Mouse (Mus musculus) forebrain, embryonic 10.5 days (tissue): ENCODE data around the gene Zdhhc20. TPM values are rescaled to one million over a fixed set of nuclear protein-coding genes. Genes with fewer than 3 reads are reported as not detected.
A peak's percentile ranks its signal among the peaks of the same experiment; 100 is the strongest.
"Not testable (repeated sequence)": the region's sequence is repeated elsewhere in the genome, so short reads cannot be mapped to it uniquely, and the experiment has no call there.

Experiments used
- DNase-seq: peaks from one replicate; pipeline ENCODE4 v3.0.0-alpha.2; 2017; ENCODE audit warnings: low spot score; ENCODE audit errors: extremely low spot score
- H3K27ac ChIP-seq: fragments of 300-500 bp; sonication (generic); 2 replicates; pipeline ENCODE4 v1.5.1; 2016; ENCODE audit warnings: mild to moderate bottlenecking
- H3K27me3 ChIP-seq: fragments of 300-500 bp; sonication (generic); 2 replicates; pipeline ENCODE4 v1.6.1; 2016; ENCODE audit warnings: mild to moderate bottlenecking; ENCODE audit not compliant: poor library complexity, severe bottlenecking
- H3K36me3 ChIP-seq: fragments of 300-500 bp; sonication (generic); replicated peaks from 2 replicates; pipeline ENCODE4 v1.6.1; 2016; ENCODE audit warnings: mild to moderate bottlenecking, moderate library complexity
- H3K4me1 ChIP-seq: fragments of 300-500 bp; sonication (generic); 2 replicates; pipeline ENCODE4 v1.6.1; 2016
- H3K4me3 ChIP-seq: fragments of 300-500 bp; sonication (generic); 2 replicates; pipeline ENCODE4 v1.5.1; 2016; ENCODE audit warnings: mild to moderate bottlenecking, moderate library complexity
- H3K9me3 ChIP-seq: fragments of 300-500 bp; sonication (generic); 2 replicates; pipeline ENCODE4 v1.6.1; 2016; ENCODE audit warnings: mild to moderate bottlenecking, moderate library complexity
- WGBS: fragments of 180-500 bp; shearing (Covaris S2); methylation state at CpG from one replicate; pipeline ENCODE4 v1.1.7; 2016; 5-methylcytosine and 5-hydroxymethylcytosine counted together
- polyA plus RNA-seq: library from polyadenylated mRNA; unstranded; fragments of >200 nt; fragmentation: Nextera tagmentation; extraction: Ambion mirVana; gene quantifications from 2 replicates; pipeline ENCODE4 v1.2.1, GENCODE M21; 2016

Gene Zdhhc20
- polyA plus RNA-seq = 50.3 and 54.2 TPM in 2 replicates

DNA sequence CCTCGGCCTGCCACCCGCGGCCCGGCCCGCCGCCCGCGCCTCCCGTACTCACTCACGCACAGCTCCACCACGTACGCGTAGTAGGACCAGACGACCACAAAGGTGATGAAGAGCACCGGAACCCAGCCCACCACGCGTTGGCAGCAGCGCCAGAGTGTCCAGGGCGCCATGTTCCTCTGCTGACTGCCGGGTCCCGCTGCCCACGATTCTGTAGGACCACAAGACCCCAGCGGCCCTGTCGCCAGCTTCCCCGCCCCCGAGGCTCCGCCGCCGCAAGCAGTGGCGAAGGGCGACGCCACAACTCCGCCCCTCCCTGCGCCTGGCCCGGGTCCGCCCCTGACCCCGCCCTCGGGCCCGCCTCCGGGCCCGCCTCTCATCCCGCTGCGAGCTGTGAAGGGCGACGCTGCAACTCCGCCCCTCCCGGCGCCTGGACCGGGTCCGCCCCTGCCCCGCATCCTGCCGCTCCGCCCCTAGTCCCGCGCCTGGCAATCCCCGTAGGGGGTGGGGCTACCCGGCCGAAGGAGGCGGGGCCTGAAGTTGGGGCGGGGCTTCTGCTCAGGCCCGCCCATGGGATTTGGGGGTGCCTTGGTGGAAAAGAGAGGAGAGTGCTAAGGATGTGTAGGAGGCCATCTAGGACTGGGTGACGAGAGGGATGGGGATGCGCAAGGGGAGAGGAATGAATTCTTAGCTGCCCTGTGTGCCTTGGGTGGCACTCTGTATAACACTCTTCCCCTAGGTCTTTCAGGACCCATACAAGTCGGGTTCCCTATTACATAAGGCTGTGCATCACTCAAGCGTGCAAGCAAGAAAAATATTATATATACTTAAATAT, at the start of gene Zdhhc20:
TSS of gene Zdhhc20 (minus strand) at position 266 of the 832 bp plus-strand sequence.
- Histone ChIP-seq H3K36me3 (peaks cover 8% of the 10 kb centered on the region), H3K4me1 (peaks cover 14% of the 10 kb centered on the region), H3K27me3 (no peaks in the 10 kb centered on the region), H3K4me3 (peak within 1 kb of the TSS; percentile 97), H3K9me3 (no peaks in the 10 kb centered on the region), H3K27ac (peak within 1 kb of the TSS; percentile 96)
- 4% methylated on average over 65 of the region's 65 CpGs for WGBS
- DNase-seq = peak; percentile 96

DNA sequence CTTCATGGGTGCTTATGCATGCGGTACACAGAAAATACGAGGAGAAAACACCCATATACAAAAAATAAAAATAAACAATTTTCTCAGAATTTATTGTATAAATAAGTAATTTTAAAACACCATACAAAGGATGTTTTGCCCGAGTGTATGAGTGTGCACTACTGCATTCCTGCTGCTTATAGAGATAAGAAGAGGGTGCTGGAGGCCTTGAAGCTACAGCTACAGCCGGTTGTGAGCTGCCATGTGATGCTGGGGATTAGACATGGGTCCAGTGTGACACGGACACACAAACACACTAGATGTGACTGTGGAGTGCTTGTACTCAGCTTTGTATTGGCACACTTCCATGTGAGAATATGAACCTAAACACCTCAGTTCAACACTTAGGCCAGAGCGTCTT, 47.2 kb upstream of the Zdhhc20 start:
- no peaks in the 10 kb centered on the region for H3K9me3 ChIP-seq
- H3K4me1 ChIP-seq = no peaks in the 10 kb centered on the region
- no peak overlapping the region for H3K27ac ChIP-seq
- H3K27me3 ChIP-seq = no peaks in the 10 kb centered on the region
- no peak overlapping the region for H3K4me3 ChIP-seq
- WGBS = 92% methylated on average over 6 of the region's 6 CpGs
- DNase-seq = no peak
- H3K36me3 ChIP-seq = peaks cover 7% of the 10 kb centered on the region; the same call in 1 of the 2 replicates

GRCm38 (mm10) chr14:57934666-57935065, 44.6 kb upstream of the Zdhhc20 start:
- H3K36me3 ChIP-seq = peaks cover 5% of the 10 kb centered on the region; the same call in 1 of the 2 replicates
- H3K27ac ChIP-seq = no peak overlapping the region
- 96% methylated on average over 13 of the region's 13 CpGs for WGBS
- no peak overlapping the region for H3K4me3 ChIP-seq
- no peaks in the 10 kb centered on the region for H3K4me1 ChIP-seq
- H3K27me3 ChIP-seq = no peaks in the 10 kb centered on the region
- no peaks in the 10 kb centered on the region for H3K9me3 ChIP-seq
- no peak for DNase-seq

GRCm38 (mm10) chr14:57933608-57934007, 43.5 kb upstream of the Zdhhc20 start:
- Histone ChIP-seq H3K9me3 (no peaks in the 10 kb centered on the region), H3K27ac (no peak overlapping the region), H3K36me3 (peaks cover 3% of the 10 kb centered on the region; the same call in 1 of the 2 replicates), H3K4me1 (no peaks in the 10 kb centered on the region), H3K4me3 (no peak overlapping the region), H3K27me3 (no peaks in the 10 kb centered on the region)
- DNase-seq = no peak
- WGBS = 93% methylated on average over 7 of the region's 7 CpGs

- H3K4me3 ChIP-seq = no peak overlapping the region
- H3K9me3 ChIP-seq = no peaks in the 10 kb centered on the region
- H3K4me1 ChIP-seq = no peaks in the 10 kb centered on the region
- no peak overlapping the region for H3K27ac ChIP-seq
- peaks cover 3% of the 10 kb centered on the region; the same call in 1 of the 2 replicates for H3K36me3 ChIP-seq
- H3K27me3 ChIP-seq = no peaks in the 10 kb centered on the region
- no peak for DNase-seq
- 68% methylated on average over 7 of the region's 7 CpGs for WGBS
Measured at GRCm38 (mm10) chr14:57932881-57933443, 42.9 kb upstream of the Zdhhc20 start.

GRCm38 (mm10) chr14:57921428-57922131, 31.5 kb upstream of the Zdhhc20 start:
- no peak overlapping the region for H3K4me3 ChIP-seq
- 55% methylated on average over 10 of the region's 10 CpGs for WGBS

GRCm38 (mm10) chr14:57920568-57921310, 30.7 kb upstream of the Zdhhc20 start:
- Histone ChIP-seq H3K27me3 (no peaks in the 10 kb centered on the region), H3K4me1 (peaks cover 14% of the 10 kb centered on the region), H3K4me3 (no peak overlapping the region), H3K27ac (peak overlapping the region; percentile 64), H3K36me3 (peaks cover 35% of the 10 kb centered on the region), H3K9me3 (no peaks in the 10 kb centered on the region; the same call in 1 of the 2 replicates)
- no peak for DNase-seq
- 87% methylated on average over 18 of the region's 18 CpGs for WGBS

More at GRCm38 (mm10) chr14:57921428-57922131, 31.5 kb upstream of the Zdhhc20 start:
- H3K4me1 ChIP-seq = peaks cover 14% of the 10 kb centered on the region
- no peaks in the 10 kb centered on the region for H3K27me3 ChIP-seq
- H3K36me3 ChIP-seq = peaks cover 35% of the 10 kb centered on the region
- H3K9me3 ChIP-seq = no peaks in the 10 kb centered on the region; the same call in 1 of the 2 replicates
- DNase-seq = no peak
- peak overlapping the region; percentile 64 for H3K27ac ChIP-seq

- H3K27ac ChIP-seq = no peak overlapping the region
- DNase-seq = no peak
- no peaks in the 10 kb centered on the region; the same call in 1 of the 2 replicates for H3K9me3 ChIP-seq
- no peaks in the 10 kb centered on the region for H3K27me3 ChIP-seq
- WGBS = 96% methylated on average over 17 of the region's 17 CpGs
- peaks cover 14% of the 10 kb centered on the region for H3K4me1 ChIP-seq
- no peak overlapping the region for H3K4me3 ChIP-seq
- peaks cover 42% of the 10 kb centered on the region for H3K36me3 ChIP-seq
Measured at GRCm38 (mm10) chr14:57919148-57919875, 29.2 kb upstream of the Zdhhc20 start.

- H3K4me1 ChIP-seq = peaks cover 5% of the 10 kb centered on the region
- H3K4me3 ChIP-seq = no peak overlapping the region
- no peaks in the 10 kb centered on the region for H3K9me3 ChIP-seq
- no peaks in the 10 kb centered on the region for H3K27me3 ChIP-seq
- no peak overlapping the region for H3K27ac ChIP-seq
- 64% methylated on average over 6 of the region's 6 CpGs for WGBS
- peaks cover 24% of the 10 kb centered on the region for H3K36me3 ChIP-seq
- DNase-seq = no peak
Measured at GRCm38 (mm10) chr14:57915341-57915740, 25.3 kb upstream of the Zdhhc20 start.

- H3K27me3 ChIP-seq, H3K9me3 ChIP-seq, H3K4me3 ChIP-seq, DNase-seq, H3K4me1 ChIP-seq, H3K27ac ChIP-seq: not testable (repeated sequence)
- 54% methylated on average over 1 of the region's 1 CpGs for WGBS
- H3K36me3 ChIP-seq = peaks cover 17% of the 10 kb centered on the region
Measured at GRCm38 (mm10) chr14:57912211-57913007, 22.3 kb upstream of the Zdhhc20 start.

DNA sequence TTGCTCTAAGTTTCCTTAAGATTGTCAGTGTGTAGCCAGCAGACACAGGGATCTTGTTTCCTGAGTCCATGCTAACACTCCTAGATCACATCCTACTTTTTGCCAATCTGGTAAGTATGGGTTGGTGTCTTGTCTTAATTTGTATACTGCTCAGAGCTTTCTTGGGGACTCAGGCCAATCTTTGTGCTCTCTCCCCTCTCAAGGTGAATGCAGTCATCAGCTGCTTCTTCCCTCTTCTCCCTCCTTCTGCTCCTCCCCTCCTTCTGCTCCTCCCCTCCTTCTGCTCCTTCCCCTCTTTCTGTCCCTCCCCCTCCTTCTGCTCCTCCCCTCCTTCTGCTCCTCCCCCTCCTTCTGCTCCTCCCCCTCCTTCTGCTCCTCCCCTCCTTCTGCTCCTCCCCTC, 21.7 kb upstream of the Zdhhc20 start:
- DNase-seq, H3K27me3 ChIP-seq, H3K4me1 ChIP-seq, H3K9me3 ChIP-seq, H3K4me3 ChIP-seq, H3K27ac ChIP-seq: not testable (repeated sequence)
- peaks cover 14% of the 10 kb centered on the region for H3K36me3 ChIP-seq
